Mouse (Mus musculus): ENCODE measurements around the gene Htr7. TPM values are rescaled to one million over a fixed set of nuclear protein-coding genes. Genes with fewer than 3 reads are reported as not detected.

The Htr7 gene
- not detected for polyA plus RNA-seq (2017; shearing (Covaris generic))

DNA sequence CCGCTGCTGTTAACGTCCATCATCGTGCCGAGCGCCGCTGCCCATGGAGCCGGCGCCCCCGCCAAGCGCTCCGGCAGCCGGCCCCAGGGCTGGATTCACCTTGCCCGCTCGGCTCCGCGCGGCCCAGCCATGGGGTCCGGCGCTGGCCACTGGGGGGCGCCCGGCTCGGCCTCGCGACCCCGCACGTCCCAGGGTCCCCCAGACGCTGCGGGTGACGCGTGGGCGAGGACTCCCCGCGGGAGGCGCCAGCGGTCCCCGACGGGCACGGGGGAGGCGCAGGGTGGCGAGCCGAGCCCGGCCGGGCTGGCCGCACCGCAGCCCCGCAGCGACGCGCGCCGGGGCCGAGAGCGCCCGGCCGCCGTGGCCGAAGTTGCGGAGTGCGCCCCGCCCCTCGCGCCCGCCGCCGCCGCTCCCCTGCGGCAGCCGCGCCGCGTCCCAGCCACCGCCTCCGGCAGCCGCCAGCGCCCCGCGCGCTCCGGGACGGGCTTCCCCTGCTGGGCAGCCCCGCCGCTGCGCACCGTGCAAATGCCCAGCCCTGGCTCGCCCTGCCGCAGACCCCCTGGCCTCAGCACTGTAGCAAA, at the start of gene Htr7:
Htr7 (minus strand) TSS at position 277 of the 581 bp plus-strand sequence.

GRCm38 (mm10) chr19:36083262-36084225, 26.2 kb upstream of the Htr7 start, which contains the start of gene Rpp30:
TSS of gene Rpp30 (plus strand) at chr19:36083716.

Other genes starting within 250 kb of the Htr7 start
- 10 to 100 TPM; 32.3 to 45.6 TPM for gene Rpp30, start 26.2 kb upstream of the Htr7 start, polyA plus RNA-seq (2017; shearing (Covaris generic))
- gene Ankrd1, start 62.6 kb upstream of the Htr7 start, polyA plus RNA-seq (2017; shearing (Covaris generic)): under 1 TPM; 0.08 to 0.28 TPM

Measured in activated CD4-positive, CD25-positive, alpha-beta regulatory T cell (primary cell).